Mouse (Mus musculus): ENCODE results near the gene Nuf2.

Gene Nuf2

GRCm38 (mm10) chr1:169467791-169468190, 63.5 kb downstream of the Nuf2 start:
- DNase-seq (ENCODE audit: low spot score): no peak

GRCm38 (mm10) chr1:169462386-169463115, 68.7 kb downstream of the Nuf2 start:
- no peak for DNase-seq (ENCODE audit: low spot score)

GRCm38 (mm10) chr1:169459071-169459782, 72.0 kb downstream of the Nuf2 start:
- no peak for DNase-seq (ENCODE audit: low spot score)

All from urinary bladder, postnatal 10 days (tissue).